Mouse (Mus musculus) forebrain, embryonic 11.5 days (tissue): ENCODE data around the gene Csrp1. TPM values are rescaled to one million over a fixed set of nuclear protein-coding genes. Genes with fewer than 3 reads are reported as not detected.

Source experiments
- ATAC-seq: fragments of 200-750 bp; cut with Nextera tagmentation; replicated peaks from 2 replicates; pipeline ENCODE4 v1.8.0; 2017; ENCODE audit warnings: moderate TSS enrichment; ENCODE audit not compliant: low FRiP score
- DNase-seq: peaks from one replicate; pipeline ENCODE4 v3.0.0-alpha.2; 2017; ENCODE audit warnings: low spot score
- H3K27ac ChIP-seq: fragments of 300-500 bp; sonication (generic); 2 replicates; pipeline ENCODE4 v1.5.1; 2014; ENCODE audit warnings: low read depth, low read length
- H3K27me3 ChIP-seq: fragments of 300-500 bp; sonication (generic); 2 replicates; pipeline ENCODE4 v1.6.1; 2014; ENCODE audit warnings: mild to moderate bottlenecking, low read length, mixed read lengths; ENCODE audit not compliant: control insufficient read depth, insufficient read depth
- H3K36me3 ChIP-seq: fragments of 300-500 bp; sonication (generic); 2 replicates; pipeline ENCODE4 v1.6.1; 2014; ENCODE audit warnings: mild to moderate bottlenecking, low read length, moderate library complexity, mixed read lengths; ENCODE audit not compliant: control insufficient read depth, insufficient read depth
- H3K4me1 ChIP-seq: fragments of 300-500 bp; sonication (generic); replicated peaks from 2 replicates; pipeline ENCODE4 v1.6.1; 2014; ENCODE audit warnings: low read length, mixed read lengths; ENCODE audit not compliant: control insufficient read depth, insufficient read depth
- H3K4me2 ChIP-seq: fragments of 300-500 bp; sonication (generic); 2 replicates; pipeline ENCODE4 v1.6.1; 2014; ENCODE audit warnings: low read depth, mild to moderate bottlenecking, low read length, moderate library complexity, mixed read lengths; ENCODE audit not compliant: severe bottlenecking
- H3K4me3 ChIP-seq: fragments of 300-500 bp; sonication (generic); 2 replicates; pipeline ENCODE4 v1.5.1; 2014; ENCODE audit warnings: low read depth, low read length
- H3K9ac ChIP-seq: fragments of 300-500 bp; sonication (generic); 2 replicates; pipeline ENCODE4 v1.6.1; 2014; ENCODE audit warnings: low read length
- H3K9me3 ChIP-seq: fragments of 300-500 bp; sonication (generic); 2 replicates; pipeline ENCODE4 v1.6.1; 2016; ENCODE audit warnings: low read length, mixed read lengths; ENCODE audit not compliant: control insufficient read depth
- WGBS: fragments of 180-500 bp; shearing (Covaris S2); extraction: QIAGEN DNeasy Blood & Tissue Kit; methylation state at CpG from one replicate; pipeline ENCODE4 v1.1.7; 2014; 5-methylcytosine and 5-hydroxymethylcytosine counted together
- polyA plus RNA-seq: library from polyadenylated mRNA; unstranded; fragments of >200 nt; fragmentation: Nextera tagmentation; extraction: Ambion mirVana; gene quantifications from 2 replicates; pipeline ENCODE4 v1.2.1, GENCODE M21; 2014

Csrp1 gene
- polyA plus RNA-seq, 1 experiment from 2014 or later = 37.1 TPM

GRCm38 (mm10) chr1:135729821-135730220, 10.0 kb downstream of the Csrp1 start:
- peak overlapping the region; percentile 69 for H3K9ac ChIP-seq
- peak overlapping the region; percentile 85 for H3K4me2 ChIP-seq
- peak overlapping the region; percentile 46 for H3K4me3 ChIP-seq
- ATAC-seq (no peak), DNase-seq (no peak)
- no peak overlapping the region for H3K27ac ChIP-seq
- no peaks in the 10 kb centered on the region for H3K36me3 ChIP-seq
- peaks cover 13% of the 10 kb centered on the region; the same call in 1 of the 2 replicates for H3K4me1 ChIP-seq
- H3K27me3 ChIP-seq = no peaks in the 10 kb centered on the region
- 34% methylated on average over 4 of the region's 4 CpGs for WGBS
- H3K9me3 ChIP-seq = no peaks in the 10 kb centered on the region

- Histone ChIP-seq H3K27me3 (no peaks in the 10 kb centered on the region), H3K9ac (no peak overlapping the region), H3K27ac (no peak overlapping the region), H3K9me3 (no peaks in the 10 kb centered on the region), H3K36me3 (no peaks in the 10 kb centered on the region), H3K4me2 (no peak overlapping the region), H3K4me3 (no peak overlapping the region), H3K4me1 (peaks cover 15% of the 10 kb centered on the region; the same call in 1 of the 2 replicates)
- no peak for DNase-seq
- 39% methylated on average over 3 of the region's 3 CpGs for WGBS
- no peak for ATAC-seq
Measured at GRCm38 (mm10) chr1:135730296-135730695, 10.4 kb downstream of the Csrp1 start.

GRCm38 (mm10) chr1:135731393-135731792, 11.5 kb downstream of the Csrp1 start:
- ATAC-seq (no peak), DNase-seq (no peak)
- Histone ChIP-seq H3K4me1 (peaks cover 17% of the 10 kb centered on the region; the same call in 1 of the 2 replicates), H3K36me3 (no peaks in the 10 kb centered on the region), H3K4me2 (no peak overlapping the region), H3K4me3 (no peak overlapping the region), H3K27ac (peak overlapping the region; percentile 2; the same call in 1 of the 2 replicates), H3K9me3 (no peaks in the 10 kb centered on the region), H3K9ac (no peak overlapping the region), H3K27me3 (no peaks in the 10 kb centered on the region)
- WGBS = 73% methylated on average over 7 of the region's 7 CpGs

GRCm38 (mm10) chr1:135731897-135732684, 12.2 kb downstream of the Csrp1 start:
- H3K4me1 ChIP-seq = peaks cover 17% of the 10 kb centered on the region; the same call in 1 of the 2 replicates
- H3K36me3 ChIP-seq = no peaks in the 10 kb centered on the region
- WGBS = 50% methylated on average over 11 of the region's 11 CpGs
- H3K4me3 ChIP-seq = no peak overlapping the region
- no peak overlapping the region for H3K4me2 ChIP-seq
- ATAC-seq (no peak), DNase-seq (no peak)
- no peak overlapping the region for H3K9ac ChIP-seq
- H3K27me3 ChIP-seq = no peaks in the 10 kb centered on the region
- H3K9me3 ChIP-seq = no peaks in the 10 kb centered on the region
- peak overlapping the region; percentile 2; the same call in 1 of the 2 replicates for H3K27ac ChIP-seq

- Histone ChIP-seq H3K36me3 (no peaks in the 10 kb centered on the region), H3K27me3 (no peaks in the 10 kb centered on the region), H3K4me3 (no peak overlapping the region), H3K27ac (no peak overlapping the region), H3K4me1 (peaks cover 16% of the 10 kb centered on the region; the same call in 1 of the 2 replicates), H3K9ac (no peak overlapping the region), H3K9me3 (no peaks in the 10 kb centered on the region), H3K4me2 (no peak overlapping the region)
- DNase-seq = no peak
- 30% methylated on average over 5 of the region's 7 CpGs for WGBS
- no peak for ATAC-seq
Measured at GRCm38 (mm10) chr1:135734225-135734937, 14.5 kb downstream of the Csrp1 start.

GRCm38 (mm10) chr1:135735460-135735859, 15.6 kb downstream of the Csrp1 start:
- no peak for ATAC-seq
- 42% methylated on average over 6 of the region's 6 CpGs for WGBS
- Histone ChIP-seq H3K27me3 (no peaks in the 10 kb centered on the region), H3K4me2 (no peak overlapping the region), H3K9ac (no peak overlapping the region), H3K27ac (no peak overlapping the region), H3K36me3 (no peaks in the 10 kb centered on the region), H3K4me3 (no peak overlapping the region), H3K4me1 (peaks cover 14% of the 10 kb centered on the region; the same call in 1 of the 2 replicates), H3K9me3 (no peaks in the 10 kb centered on the region)
- DNase-seq = no peak

- Histone ChIP-seq H3K4me3 (no peak overlapping the region), H3K27me3 (no peaks in the 10 kb centered on the region), H3K4me1 (0 out of 2 replicates have a peak, but pooled peaks cover 2% of the 10 kb centered on the region), H3K9ac (no peak overlapping the region), H3K4me2 (no peak overlapping the region), H3K9me3 (no peaks in the 10 kb centered on the region), H3K27ac (no peak overlapping the region), H3K36me3 (no peaks in the 10 kb centered on the region)
- ATAC-seq (no peak), DNase-seq (no peak)
- WGBS = 95% methylated on average over 7 of the region's 7 CpGs
Measured at GRCm38 (mm10) chr1:135744987-135745386, 25.1 kb downstream of the Csrp1 start.

- no peak for ATAC-seq
- no peaks in the 10 kb centered on the region for H3K36me3 ChIP-seq
Measured at GRCm38 (mm10) chr1:135746248-135746647, 26.4 kb downstream of the Csrp1 start.

More at GRCm38 (mm10) chr1:135746248-135746647, 26.4 kb downstream of the Csrp1 start:
- H3K9ac ChIP-seq = no peak overlapping the region
- H3K4me2 ChIP-seq = no peak overlapping the region
- no peak overlapping the region for H3K27ac ChIP-seq
- 0 out of 2 replicates have a peak, but pooled peaks cover 1% of the 10 kb centered on the region for H3K4me1 ChIP-seq
- 88% methylated on average over 4 of the region's 4 CpGs for WGBS
- no peaks in the 10 kb centered on the region for H3K9me3 ChIP-seq
- no peaks in the 10 kb centered on the region for H3K27me3 ChIP-seq
- no peak for DNase-seq
- H3K4me3 ChIP-seq = no peak overlapping the region
